Mouse (Mus musculus) brain, adult 2 months (tissue): ENCODE measurements around the gene Map3k1.
"Not testable (repeated sequence)": the region's sequence is repeated elsewhere in the genome, so short reads cannot be mapped to it uniquely, and the experiment has no call there.

Experiments used
- DNase-seq: peaks from one replicate; pipeline ENCODE4 v3.0.0; 2011; ENCODE audit warnings: low read depth, low spot score

The Map3k1 gene

GRCm38 (mm10) chr13:111745216-111745615, 63.6 kb downstream of the Map3k1 start:
- DNase-seq, result peak; percentile 16

GRCm38 (mm10) chr13:111744233-111745000, 64.4 kb downstream of the Map3k1 start:
- DNase-seq, result peak; percentile 21

- peak; percentile 82 for DNase-seq
Measured at GRCm38 (mm10) chr13:111741991-111742615, 66.7 kb downstream of the Map3k1 start.

GRCm38 (mm10) chr13:111741204-111741990, 67.4 kb downstream of the Map3k1 start:
- no peak for DNase-seq

GRCm38 (mm10) chr13:111726898-111727297, 81.9 kb downstream of the Map3k1 start:
- DNase-seq, result no peak

GRCm38 (mm10) chr13:111725165-111726077, 83.4 kb downstream of the Map3k1 start:
- DNase-seq, result peak; percentile 97

GRCm38 (mm10) chr13:111724811-111725164, 84.0 kb downstream of the Map3k1 start:
- DNase-seq, result no peak

- no peak for DNase-seq
Measured at GRCm38 (mm10) chr13:111719726-111720125, 89.1 kb downstream of the Map3k1 start.

- no peak for DNase-seq
Measured at GRCm38 (mm10) chr13:111710531-111710930, 98.3 kb downstream of the Map3k1 start.

- not testable (repeated sequence) for DNase-seq
Measured at GRCm38 (mm10) chr13:111703952-111704351, 104.8 kb downstream of the Map3k1 start.

GRCm38 (mm10) chr13:111703396-111703795, 105.4 kb downstream of the Map3k1 start:
- DNase-seq, result no peak
